Mouse (Mus musculus) left cerebral cortex, adult 9 months (tissue): ENCODE data around the gene Pde4a.

Source experiments
- DNase-seq, 2 experiments: peaks; one replicate each; pipeline ENCODE4 v3.0.0; 2022; ENCODE audit warnings: low spot score in 2 of 2

Pde4a gene

GRCm38 (mm10) chr9:21183421-21183820, 17.9 kb downstream of the Pde4a start:
- no peak for DNase-seq

DNA sequence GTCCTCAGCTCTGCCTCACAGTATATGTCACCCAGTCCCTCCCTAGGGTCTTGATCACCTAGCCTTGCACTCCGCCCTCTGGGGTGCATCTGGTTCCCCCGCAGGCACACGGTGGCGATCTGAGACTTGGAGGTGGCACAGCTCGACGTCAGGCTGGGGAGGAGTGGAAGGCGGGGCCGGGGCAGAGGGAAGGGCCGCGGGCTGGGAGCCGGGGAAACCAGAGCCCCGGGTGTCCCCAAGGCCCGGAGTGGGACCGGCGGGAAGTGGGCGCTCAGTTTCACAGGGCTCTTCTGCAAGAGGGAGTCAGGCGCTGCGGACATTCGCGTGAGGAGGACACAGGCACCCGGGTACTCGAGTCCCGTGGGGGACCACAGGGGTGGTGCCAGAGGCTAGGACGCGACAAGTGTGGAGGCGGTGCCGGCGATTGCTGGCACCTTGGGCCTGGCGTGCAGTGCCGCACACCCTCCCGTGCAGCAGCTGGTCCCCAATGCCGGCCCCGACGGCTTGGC, 18.4 kb downstream of the Pde4a start:
- DNase-seq: no peak

DNA sequence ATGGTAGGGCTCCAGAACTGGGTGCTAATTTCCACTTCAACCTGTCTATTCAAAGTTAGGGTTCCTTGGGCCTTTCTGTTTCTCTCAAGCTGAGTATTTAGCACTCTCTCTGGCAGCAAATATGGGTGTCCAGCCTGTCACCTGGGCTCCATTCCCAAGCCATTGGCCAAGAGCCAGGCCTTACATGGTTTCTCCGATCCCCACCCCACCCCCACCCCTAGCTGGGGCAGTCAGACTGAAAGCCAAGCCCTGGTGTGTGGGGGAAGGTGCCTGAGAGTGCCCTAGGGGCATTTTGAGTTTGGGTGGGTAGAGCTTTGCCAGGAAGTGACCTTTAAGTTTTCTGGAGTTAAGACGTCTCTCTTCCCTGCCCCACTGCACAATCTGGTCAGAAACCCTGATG, 19.2 kb downstream of the Pde4a start:
- no peak for DNase-seq

GRCm38 (mm10) chr9:21185436-21185835, 19.9 kb downstream of the Pde4a start:
- no peak for DNase-seq

DNA sequence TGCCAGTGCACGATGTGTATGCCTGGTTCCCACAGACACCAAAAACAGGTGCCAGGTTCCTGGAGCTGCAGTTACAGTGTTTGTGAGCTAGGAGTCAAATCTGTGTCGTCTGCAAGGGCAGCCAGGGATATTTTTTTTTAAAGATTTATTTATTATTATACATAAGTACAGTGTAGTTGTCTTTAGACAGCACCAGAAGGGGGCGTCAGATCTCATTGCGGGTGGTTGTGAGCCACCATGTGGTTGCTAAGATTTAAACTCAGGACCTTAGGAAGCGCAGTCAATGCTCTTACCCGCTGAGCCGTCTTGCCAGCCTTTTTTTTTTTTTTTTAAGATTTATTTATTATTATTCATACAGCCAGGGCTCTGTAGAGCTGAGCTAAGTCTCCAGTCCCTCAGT, 24.4 kb downstream of the Pde4a start:
- DNase-seq: no peak

DNA sequence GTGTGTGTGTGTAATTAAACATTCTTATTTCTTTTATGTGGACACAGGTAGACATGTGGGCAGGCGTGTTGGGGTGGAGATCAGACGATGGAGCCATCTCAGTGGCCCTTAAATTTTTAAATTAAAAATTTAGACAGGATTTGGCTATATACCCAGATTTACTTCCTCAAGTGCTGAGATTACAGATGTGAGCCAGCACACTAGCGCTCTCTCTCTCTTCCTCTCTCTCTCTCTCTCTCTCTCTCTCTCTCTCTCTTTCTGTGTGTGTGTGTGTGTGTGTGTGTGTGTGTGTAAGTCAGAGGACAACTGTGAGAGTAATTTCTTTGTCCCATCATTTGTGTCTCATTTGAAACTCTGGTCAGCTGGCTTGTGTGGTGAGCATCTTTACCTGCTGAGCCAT, 25.2 kb downstream of the Pde4a start:
- no peak for DNase-seq

DNA sequence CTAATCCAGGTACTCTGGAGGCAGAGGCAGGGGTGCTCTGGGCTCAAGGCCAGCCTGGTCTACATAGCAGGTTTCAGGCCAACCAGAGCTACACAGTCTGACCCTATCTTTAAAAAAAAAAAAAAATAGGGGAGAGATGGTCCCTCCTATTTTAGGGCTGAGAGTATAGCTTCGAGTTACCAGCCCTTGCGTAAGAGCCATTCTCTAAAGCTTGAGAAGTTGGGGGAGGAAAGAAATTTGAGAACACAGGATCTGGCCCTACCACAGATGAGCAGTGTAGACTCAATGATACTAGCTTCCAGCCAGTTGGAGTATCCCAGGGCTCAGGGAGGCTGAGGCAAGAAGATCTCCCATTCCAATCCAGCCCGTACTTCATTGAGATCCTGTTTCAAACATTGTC, 28.3 kb downstream of the Pde4a start:
- DNase-seq: no peak

DNA sequence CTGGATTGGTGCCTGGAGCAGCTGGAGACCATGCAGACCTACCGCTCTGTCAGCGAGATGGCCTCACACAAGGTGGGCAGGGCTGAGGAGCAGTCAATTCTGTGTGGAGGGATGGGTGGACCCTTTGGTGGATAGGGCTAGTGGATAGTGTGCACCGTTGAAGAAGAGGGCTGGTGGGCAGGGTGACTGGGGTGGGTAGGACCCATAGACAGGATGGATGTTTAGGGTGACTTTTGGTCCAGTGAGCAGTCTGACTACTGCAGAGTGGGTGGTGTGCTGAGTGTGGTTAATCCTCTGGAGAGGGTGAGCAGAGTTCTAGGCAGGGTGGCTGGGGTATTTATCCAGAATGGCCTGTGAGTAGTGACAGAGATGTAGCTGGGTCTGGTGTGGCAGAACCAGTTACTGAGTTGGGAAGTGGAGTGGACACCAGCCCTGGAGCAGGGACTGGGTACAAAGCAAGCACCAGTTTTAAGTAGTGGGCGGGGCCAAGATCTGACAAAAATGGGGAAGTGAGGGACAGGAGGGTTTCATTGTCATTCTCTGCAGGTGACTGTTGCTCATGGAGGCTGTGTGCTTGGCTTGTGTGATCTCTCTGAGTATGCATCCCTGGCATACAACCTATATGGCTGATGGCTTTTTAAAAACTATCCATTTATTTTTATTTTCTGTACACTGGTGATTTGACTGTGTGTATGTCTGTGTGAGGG, 29.4 kb downstream of the Pde4a start:
- DNase-seq: no peak

DNA sequence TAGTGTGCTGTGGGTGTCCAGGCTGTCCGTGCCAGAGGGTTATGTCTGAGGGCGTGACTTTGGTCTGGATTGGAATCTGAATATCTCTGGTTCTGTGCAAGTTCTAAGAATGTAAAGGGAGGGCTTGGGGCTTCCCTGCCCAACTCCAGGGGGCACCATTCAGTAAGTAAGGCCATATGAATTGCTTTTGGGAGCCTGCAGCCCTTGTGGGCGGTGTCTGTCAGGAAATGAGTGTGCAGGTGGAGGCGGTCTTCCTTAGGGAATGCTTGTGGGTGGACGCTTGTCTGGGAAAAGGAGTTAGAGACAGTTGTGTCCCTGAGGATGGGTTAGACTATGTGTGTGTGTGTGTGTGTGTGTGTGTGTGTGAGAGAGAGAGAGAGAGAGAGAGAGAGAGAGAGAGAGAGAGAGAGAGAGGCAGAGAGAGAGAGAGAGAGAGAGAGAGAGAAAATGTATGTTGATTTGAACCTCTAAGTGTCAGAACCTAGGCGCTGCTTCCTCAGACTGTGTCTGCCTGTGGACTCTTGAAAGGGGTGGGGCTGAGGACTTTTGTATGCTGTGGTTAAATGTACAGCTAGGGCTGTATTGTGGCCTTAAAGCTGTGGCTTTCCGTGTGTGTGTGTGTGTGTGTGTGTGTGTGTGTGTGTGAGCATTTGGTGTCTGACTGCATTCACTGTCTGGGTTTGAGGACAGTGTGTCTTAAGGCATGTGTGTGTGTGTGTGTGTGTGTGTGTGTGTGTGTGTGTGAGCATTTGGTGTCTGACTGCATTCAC, 30.4 kb downstream of the Pde4a start:
- peak in 1 of 2 experiments; percentile 70 for DNase-seq

DNA sequence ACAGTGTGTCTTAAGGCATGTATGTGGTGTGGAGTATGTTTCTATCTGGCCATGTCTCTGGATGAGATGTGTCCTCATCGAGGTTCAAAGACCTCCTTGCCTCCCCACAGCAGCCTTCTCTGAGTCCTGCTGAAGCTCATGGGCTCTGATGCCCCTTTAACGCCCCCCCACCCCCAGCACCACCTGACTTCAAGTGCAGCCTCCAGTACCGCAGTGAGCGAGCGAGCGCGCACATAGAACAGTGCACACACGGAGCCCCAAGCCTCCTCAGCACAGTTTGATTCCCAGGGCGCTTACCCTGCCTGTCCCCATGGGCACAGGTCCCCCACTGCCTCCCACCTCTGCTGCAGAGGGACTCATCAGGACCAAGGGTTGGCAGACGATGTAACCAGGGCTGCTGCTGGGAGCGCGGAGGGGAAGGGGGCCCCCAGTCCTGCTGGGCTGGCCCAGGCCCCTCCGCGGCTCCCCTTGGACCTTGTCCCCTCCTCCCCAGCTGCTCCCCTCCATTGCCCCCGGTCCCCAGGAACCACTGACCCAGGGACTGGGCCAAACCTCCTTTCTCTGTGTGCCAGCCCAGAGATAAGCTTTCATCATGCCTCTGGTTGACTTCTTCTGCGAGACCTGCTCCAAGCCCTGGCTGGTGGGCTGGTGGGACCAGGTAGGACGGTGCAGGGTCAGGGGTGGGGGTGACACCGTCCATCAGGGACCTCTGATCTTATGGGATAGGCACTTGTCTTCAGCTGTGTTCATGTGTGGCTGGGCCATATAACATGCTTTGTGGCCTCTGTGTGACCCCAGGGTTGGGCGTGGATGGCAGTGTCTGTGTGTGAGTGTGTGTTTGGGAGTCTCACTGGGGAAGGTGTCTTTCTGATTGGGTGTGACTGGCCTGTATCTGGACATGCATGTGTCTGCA, 31.3 kb downstream of the Pde4a start:
- DNase-seq: peak in 1 of 2 experiments; percentile 62

- peak; percentile 64 to 78 for DNase-seq
Measured at GRCm38 (mm10) chr9:21197981-21198380, 32.5 kb downstream of the Pde4a start.

DNA sequence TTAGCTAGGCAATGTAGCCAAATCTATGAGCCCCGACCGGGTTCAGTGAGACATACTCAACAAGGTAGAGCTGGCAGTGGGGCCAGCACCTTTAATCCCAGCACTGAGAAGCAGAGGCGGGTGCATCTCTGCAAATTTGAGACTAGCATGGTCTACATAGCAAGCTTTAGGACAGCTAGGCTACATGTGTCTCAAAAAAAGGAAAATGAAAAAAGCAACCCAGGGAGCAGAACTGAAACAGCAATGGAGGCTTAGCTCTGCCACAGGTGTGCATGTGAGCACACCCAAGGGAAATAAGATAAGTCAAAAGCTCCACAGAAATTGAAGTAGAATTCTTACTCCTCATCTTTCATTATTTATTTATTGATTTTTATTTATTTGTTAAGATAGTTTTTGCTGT, 33.4 kb downstream of the Pde4a start:
- DNase-seq: no peak

GRCm38 (mm10) chr9:21204156-21204527, 38.6 kb downstream of the Pde4a start:
- no peak for DNase-seq

- no peak for DNase-seq
Measured at GRCm38 (mm10) chr9:21204528-21205272, 39.2 kb downstream of the Pde4a start.

DNA sequence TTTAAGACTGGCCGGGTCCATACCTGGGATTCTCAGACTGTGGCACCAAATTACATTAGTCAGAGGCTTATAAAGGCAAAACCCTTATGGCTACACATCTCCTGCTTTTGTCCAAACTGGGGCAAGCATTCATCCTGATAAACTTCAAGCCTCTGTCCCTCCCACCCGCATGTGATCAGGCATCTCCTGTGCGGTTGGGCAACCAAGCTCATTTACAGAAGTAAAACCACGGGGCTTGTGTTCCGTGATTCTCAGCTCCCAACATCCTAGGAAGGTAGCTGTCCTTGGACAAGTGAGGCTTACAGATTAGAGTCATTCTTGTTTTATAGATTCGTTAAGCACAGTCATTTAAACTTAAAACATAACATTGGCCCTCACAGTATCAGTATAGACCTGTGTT, 41.3 kb downstream of the Pde4a start:
- DNase-seq: no peak

- DNase-seq: no peak
Measured at GRCm38 (mm10) chr9:21208626-21209025, 43.1 kb downstream of the Pde4a start.

DNA sequence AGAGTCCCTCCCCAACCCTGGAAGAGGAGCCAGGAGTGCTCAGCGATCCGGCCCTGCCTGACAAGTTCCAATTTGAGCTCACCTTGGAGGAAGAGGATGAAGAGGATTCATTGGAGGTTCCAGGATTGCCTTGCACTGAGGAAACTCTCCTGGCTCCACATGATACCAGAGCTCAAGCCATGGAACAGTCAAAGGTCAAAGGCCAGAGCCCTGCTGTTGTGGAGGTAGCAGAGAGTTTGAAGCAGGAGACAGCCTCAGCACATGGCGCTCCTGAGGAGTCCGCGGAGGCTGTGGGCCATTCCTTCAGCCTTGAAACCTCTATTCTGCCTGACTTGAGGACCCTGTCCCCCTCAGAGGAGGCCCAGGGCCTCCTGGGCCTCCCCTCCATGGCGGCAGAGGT, 45.3 kb downstream of the Pde4a start:
- no peak for DNase-seq

- no peak for DNase-seq
Measured at GRCm38 (mm10) chr9:21211624-21212023, 46.1 kb downstream of the Pde4a start.

DNA sequence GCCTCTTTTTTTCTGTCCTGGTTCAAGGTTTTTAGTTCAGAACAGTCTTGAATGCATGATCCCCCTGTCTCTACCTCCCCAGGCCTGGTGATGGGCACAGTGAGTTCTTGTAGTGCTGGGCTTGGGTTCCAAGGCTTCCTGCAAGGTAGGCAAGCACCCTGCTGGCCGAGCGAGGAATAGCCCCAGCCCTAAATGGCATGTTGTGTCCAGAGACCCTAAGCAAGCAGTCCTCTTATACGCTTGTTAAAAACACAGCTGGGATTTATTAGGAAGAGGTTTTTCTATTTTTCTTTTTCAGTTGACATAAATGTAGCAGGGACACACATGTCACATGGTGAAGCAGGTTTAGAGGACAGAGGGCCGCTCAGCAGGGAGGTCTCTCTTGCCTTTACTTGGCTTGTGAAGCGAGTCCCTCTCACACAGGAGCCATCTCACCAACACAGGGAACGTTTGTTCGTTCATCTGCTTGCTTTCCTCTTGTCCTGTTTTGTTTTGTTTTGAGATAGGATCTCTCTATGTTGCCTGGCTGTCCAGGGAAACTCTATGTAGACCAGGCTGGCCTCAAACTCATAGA, 48.2 kb downstream of the Pde4a start:
- no peak for DNase-seq

DNA sequence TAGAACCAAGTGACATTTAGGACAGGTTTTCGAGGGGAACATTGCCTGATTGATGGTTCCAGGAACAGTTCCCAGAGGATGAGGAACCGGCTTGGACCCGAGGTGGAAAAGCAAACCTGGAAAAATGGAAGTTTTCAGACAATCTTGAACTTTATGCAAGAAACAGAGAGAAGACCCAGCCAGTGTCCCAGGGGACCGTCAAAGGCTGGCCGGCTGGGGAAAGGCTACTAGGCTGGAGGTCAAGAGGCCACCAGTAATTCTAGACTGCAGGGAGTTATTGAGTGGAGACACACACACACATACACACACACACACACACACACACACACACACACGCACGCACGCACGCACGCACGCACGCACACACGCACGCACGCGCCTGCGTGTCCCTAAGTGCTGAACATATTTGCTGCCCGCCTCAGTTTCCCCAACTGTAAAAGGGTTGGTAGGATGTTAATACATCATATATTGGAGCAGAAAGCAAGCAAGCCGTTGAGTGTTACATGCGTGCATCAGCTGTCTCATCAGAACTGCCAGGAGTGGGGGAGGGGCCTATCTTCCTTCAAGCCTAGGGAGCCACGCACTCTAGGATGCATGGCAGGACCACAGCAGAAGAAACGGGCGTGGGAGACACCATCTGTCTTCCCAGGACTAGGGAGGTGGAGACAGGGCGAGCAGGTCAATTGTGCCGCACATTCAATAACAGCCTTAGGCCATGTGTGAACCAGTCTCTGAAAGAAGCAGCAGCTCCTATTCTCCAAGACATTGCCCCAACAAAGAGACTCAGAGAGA, 50.7 kb downstream of the Pde4a start:
- DNase-seq: no peak
